Mouse (Mus musculus): ENCODE results near the gene Plp2.
"Not testable (repeated sequence)": the region's sequence is repeated elsewhere in the genome, so short reads cannot be mapped to it uniquely, and the experiment has no call there.

The Plp2 gene

GRCm38 (mm10) chrX:7670921-7671623 is at the start of gene Plp2:
Plp2 (minus strand) TSS chrX:7671390.
- DNase-seq (ENCODE audit: low spot score in 2 of 2), result peak in 1 of 2 experiments; percentile 36

- not testable (repeated sequence) for DNase-seq (ENCODE audit: low spot score in 2 of 2)
Measured at GRCm38 (mm10) chrX:7716058-7716457, 44.9 kb upstream of the Plp2 start.

GRCm38 (mm10) chrX:7714135-7714899 is 43.1 kb upstream of the Plp2 start, which contains the start of gene Wdr45:
Wdr45 (plus strand) TSS chrX:7714333.
- DNase-seq (ENCODE audit: low spot score in 2 of 2), result peak; percentile 95

- peak in 1 of 2 experiments; percentile 13 for DNase-seq (ENCODE audit: low spot score in 2 of 2)
Measured at GRCm38 (mm10) chrX:7713764-7714134, 42.6 kb upstream of the Plp2 start.

- DNase-seq (ENCODE audit: low spot score in 2 of 2), result peak; percentile 88 to 89
Measured at GRCm38 (mm10) chrX:7696954-7697381, 25.8 kb upstream of the Plp2 start, which contains the start of gene Gpkow. Gpkow (plus strand) TSS chrX:7697131.

DNA sequence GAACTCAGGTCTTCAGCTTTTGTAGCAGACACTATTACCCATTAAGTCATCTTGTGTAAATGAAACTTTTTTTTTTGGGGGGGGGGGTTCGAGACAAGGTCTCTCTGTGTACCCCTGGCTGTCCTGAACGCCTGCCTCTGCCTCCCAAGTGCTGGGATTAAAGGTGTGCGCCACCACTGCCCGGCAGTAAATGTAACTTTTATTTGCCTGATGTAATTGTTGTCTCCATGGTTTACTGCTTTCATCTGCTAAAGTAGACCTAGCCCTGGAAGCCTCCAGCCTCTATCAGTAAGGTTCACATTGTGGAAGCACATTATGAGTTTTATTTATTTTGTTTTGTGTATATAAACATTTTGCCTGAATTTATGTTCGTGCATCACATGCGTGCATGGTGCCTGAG is 25.3 kb upstream of the Plp2 start:
- no peak for DNase-seq (ENCODE audit: low spot score in 2 of 2)

DNA sequence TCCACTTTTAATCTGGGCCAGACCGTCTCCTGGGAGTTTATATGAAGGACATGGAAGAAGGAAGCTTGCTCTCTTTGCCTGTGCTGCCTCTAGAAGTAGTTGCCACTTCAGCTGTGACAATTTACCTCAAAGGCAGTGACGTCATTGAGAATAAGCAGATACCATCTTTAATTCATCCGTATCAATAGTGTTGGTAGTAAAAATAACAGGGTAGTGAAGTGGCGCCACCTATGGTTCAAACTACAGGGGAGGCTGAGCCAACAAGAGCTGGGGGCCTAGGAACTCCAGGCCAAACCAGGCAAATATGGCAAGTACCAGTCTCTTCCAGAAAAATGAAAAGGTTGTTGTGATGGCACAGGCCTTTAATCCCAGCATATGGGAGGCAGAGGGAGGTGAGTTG is 21.7 kb upstream of the Plp2 start:
- DNase-seq (ENCODE audit: low spot score in 2 of 2), result no peak

- no peak for DNase-seq (ENCODE audit: low spot score in 2 of 2)
Measured at GRCm38 (mm10) chrX:7690486-7690885, 19.3 kb upstream of the Plp2 start.

GRCm38 (mm10) chrX:7688321-7688720 is 17.1 kb upstream of the Plp2 start:
- no peak for DNase-seq (ENCODE audit: low spot score in 2 of 2)

DNA sequence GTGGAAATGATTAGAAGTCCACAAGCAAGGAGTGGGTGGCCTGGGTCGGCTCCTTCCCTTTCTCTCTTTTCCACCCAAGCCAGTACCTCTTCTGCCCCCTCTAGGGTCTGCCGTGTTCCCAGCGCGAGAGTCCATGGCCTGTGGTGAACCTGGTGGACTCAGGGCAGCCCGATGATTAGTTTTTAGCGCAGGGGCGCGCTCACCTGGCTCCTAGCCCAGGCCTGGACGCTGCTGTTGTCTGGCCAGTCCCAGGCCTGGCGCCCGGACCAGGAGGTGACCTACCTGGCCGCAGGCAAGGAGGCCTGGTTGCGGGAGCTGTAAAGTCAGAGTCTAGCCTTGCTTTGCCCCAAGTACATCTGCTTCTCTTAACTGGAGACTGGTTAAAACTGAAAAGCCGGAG is 9.7 kb upstream of the Plp2 start, which contains the start of gene Magix:
Gene Magix (minus strand): TSS at position 388 of the 400 bp plus-strand sequence.
- DNase-seq (ENCODE audit: low spot score in 2 of 2), result peak; percentile 26 to 48

GRCm38 (mm10) chrX:7680057-7680412 is 8.8 kb upstream of the Plp2 start:
- DNase-seq (ENCODE audit: low spot score in 2 of 2), result no peak

- peak; percentile 88 to 91 for DNase-seq (ENCODE audit: low spot score in 2 of 2)
Measured at GRCm38 (mm10) chrX:7679405-7680056, 8.3 kb upstream of the Plp2 start.

DNA sequence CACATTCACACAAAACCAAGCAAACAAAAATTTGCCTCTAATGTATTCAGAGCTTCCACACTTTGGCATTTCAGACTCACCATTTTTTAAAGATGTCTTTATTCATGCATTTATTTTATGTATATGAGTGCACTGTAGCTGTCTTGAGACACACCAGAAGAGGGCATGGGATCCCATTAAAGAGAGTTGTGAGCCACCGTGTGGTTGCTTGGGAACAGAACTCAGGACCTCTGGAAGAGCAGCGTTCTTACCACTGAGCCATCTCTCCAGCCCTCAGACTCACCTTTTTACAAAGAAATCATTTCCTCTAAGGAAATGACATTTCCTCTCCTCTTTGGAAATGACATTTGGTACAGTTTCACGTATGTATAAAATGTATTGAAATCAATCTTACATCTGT is 7.8 kb upstream of the Plp2 start:
- no peak for DNase-seq (ENCODE audit: low spot score in 2 of 2)

GRCm38 (mm10) chrX:7675001-7675380 is 3.8 kb upstream of the Plp2 start:
- DNase-seq (ENCODE audit: low spot score in 2 of 2), result no peak

GRCm38 (mm10) chrX:7674284-7675000 is 3.3 kb upstream of the Plp2 start:
- DNase-seq (ENCODE audit: low spot score in 2 of 2), result no peak

DNA sequence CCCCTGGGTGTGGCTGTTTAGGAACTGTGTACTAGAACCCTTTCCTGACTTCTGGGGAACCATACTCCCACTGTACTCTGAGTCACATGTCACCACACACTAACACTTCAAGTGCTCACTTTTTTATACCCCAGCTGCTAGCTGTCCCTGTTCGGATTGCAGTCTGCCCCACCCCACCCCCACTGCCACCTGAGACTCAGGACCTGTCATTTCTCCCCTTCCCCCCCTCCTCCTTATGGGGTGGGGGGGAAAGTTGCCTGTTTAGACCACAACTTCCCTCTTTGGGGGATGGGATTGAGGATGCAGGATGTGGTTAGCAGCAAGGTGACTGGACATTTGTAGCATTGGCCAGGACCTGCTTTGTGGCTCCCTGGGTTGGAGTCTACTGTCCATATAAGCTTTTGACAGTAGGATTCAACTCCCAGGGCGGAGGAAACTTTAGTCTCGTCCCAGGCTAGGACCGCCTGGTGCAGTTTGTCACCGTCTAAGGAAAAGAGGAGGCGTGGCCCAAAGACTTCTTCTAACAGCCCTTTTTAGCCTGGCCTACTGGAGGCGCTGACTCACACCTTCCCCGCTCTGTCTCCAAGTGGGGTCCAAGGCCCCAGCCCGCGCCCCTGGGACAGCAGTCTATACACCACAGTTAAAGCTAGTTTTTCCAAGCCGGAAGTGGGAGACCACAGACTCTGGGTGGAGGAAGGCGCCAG is 2.5 kb upstream of the Plp2 start:
- no peak for DNase-seq (ENCODE audit: low spot score in 2 of 2)

DNA sequence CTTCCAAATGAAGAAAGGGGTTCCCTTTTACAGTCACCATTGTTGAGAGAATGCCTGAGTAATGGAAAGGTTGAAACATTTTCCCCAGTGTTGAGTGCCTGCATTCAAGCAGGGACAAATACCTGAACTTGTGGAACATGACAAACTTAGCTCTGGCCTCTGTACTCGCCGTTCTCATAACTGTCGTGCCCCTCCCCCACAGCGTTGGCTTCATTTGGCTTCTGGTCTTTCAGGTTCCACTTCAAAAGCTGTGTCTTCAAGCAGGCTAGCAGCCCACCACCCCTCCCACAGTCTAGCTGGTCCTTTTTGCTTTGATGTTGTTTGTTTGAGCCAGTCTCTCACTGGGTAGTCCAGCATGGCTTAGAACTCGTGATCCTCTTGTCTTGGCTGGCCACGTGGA is 1.5 kb upstream of the Plp2 start:
- DNase-seq (ENCODE audit: low spot score in 2 of 2), result no peak

GRCm38 (mm10) chrX:7670390-7670881 is 754 bp downstream of the Plp2 start:
- DNase-seq (ENCODE audit: low spot score in 2 of 2), result peak; percentile 70 to 79

DNA sequence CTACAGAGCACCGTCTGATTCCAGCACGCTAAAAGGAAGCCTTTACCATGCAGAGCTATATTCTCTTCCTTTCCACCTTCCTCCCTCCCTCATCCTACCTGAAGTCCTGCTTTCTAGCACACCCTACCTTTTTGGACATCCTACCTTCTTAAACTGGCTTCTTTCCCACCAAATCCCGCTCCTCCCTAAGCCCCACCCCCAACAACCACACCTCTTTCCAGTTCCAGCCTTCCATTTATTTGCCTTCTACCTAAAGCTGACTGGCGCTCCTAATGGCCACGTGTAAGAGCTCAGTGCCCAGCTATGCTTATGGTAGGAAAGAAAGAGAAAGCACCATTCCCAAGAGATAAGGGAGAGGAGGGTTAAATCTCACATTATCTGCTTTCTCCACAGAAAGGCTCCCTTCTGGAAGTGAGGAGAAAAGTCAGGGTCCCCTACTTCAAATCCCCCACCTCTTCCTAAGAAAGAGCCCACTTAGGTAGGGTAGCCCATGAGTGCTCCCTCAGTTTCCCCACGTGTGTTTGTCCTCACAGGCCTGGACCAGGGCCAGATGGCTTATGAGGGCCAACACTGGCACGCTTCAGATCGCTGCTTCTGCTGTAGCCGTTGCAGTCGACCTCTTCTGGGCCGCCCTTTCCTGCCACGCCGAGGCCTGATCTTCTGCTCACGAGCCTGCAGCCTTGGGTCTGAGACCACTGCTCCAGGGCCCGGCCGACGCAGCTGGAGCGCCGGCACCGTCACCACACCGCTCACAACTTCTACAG is 5.3 kb downstream of the Plp2 start:
- DNase-seq (ENCODE audit: low spot score in 2 of 2), result no peak

DNA sequence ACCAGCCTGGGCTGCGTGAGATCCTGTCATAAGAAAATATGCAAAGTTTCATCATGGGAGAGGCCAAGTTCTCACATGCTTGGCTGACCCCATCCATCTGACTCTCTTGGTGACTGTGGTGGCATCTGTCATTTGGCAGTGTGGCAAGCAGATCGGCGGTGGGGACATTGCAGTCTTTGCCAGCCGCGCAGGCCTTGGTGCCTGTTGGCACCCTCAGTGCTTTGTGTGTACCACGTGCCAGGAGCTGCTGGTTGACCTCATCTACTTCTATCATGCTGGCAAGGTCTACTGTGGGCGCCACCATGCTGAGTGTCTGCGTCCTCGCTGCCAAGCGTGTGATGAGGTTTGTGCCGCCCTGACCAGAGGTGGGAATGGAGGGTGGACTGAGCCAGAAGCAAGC is 6.4 kb downstream of the Plp2 start:
- peak; percentile 60 to 67 for DNase-seq (ENCODE audit: low spot score in 2 of 2)

All from heart, adult 9 months (tissue).